ENCODE assay signal across 27 mouse cellular contexts in the genomic region with DNA sequence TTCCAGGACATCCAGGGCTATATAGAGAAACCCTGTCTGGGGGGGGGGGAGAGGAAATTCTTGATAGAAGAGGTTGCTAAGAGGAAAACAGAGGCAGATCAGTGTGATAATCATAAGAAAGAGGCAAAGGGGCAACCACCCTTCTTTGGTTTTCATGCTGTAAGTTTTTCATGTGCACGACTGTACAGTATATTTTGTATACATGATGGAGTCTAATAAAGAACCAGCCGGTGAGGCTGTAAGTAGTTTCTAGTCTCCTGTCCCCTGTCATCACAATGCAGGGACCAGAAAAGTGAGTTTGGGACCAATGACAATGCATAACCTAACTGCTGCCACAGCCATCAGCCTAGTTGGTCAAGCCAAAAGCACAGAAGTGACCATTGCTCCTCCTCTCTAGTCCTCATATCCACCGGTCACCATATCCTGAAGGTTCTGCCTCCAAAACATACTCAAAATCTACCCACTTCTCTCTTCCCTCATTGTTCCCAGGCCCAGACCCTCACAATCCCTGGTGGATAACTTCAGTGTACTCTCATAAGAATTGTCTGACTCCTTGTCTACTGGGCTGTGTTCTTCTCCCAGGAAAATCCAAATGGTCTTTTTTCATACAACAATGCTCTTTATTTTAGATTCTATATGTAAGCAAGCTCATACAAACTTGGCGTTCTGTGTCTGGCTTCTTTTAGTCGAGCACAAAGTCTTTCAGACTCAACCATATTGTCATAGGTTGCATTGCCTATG.
"Had no signal": no experiment of that assay in that cellular context is flagged by ENCODE, and none has a peak within 500 bp of the region (broad histone marks: within the 10 kb centered on the region; RNA-seq: fewer than 3 reads in every experiment).

No protein-coding gene starts in this region.

- H3K27me3 ChIP-seq: embryonic facial prominence, embryonic 12.5 days; embryonic facial prominence, embryonic 13.5 days; embryonic facial prominence, embryonic 15.5 days; forebrain, embryonic 13.5 days; forebrain, embryonic 15.5 days had no signal

- DNase-seq: cerebellum, adult 8-10 months; cerebellum, adult 9-10 months; cerebellum, adult 9-11 months; cerebellum, postnatal 10 days; cerebellum, postnatal 14 days; cerebellum, postnatal 25 days; cerebellum, postnatal 36 days; embryo, embryonic 11 days; forebrain, postnatal 0 days; gastrocnemius, adult 2 months; gastrocnemius, postnatal 10 days; gastrocnemius, postnatal 14 days; gastrocnemius, postnatal 25 days; gastrocnemius, postnatal 36 days; heart, adult 18-20 months; heart, adult 2 months had no signal

- H3K4me1 ChIP-seq: embryonic facial prominence, embryonic 12.5 days; embryonic facial prominence, embryonic 13.5 days; embryonic facial prominence, embryonic 15.5 days; forebrain, embryonic 10.5 days; forebrain, embryonic 12.5 days; forebrain, embryonic 13.5 days; forebrain, embryonic 15.5 days had no signal

- H3K36me3 ChIP-seq: embryonic facial prominence, embryonic 10.5 days; embryonic facial prominence, embryonic 12.5 days; embryonic facial prominence, embryonic 13.5 days; embryonic facial prominence, embryonic 15.5 days; forebrain, embryonic 10.5 days; forebrain, embryonic 12.5 days; forebrain, embryonic 15.5 days had no signal

- ATAC-seq: forebrain, embryonic 13.5 days; forebrain, embryonic 14.5 days; forebrain, embryonic 15.5 days; forebrain, embryonic 16.5 days; forebrain, postnatal 0 days had no signal

- H3K4me3 ChIP-seq: embryonic facial prominence, embryonic 10.5 days; embryonic facial prominence, embryonic 12.5 days; embryonic facial prominence, embryonic 13.5 days; embryonic facial prominence, embryonic 15.5 days; erythroblast, embryonic 14.5 days; forebrain, embryonic 10.5 days; forebrain, embryonic 12.5 days; forebrain, embryonic 13.5 days; forebrain, embryonic 15.5 days; gastrocnemius, adult 2 months; heart, adult 2 months had no signal

- H3K9me3 ChIP-seq: embryonic facial prominence, embryonic 10.5 days; embryonic facial prominence, embryonic 12.5 days; embryonic facial prominence, embryonic 13.5 days; embryonic facial prominence, embryonic 15.5 days; forebrain, embryonic 10.5 days; forebrain, embryonic 12.5 days; forebrain, embryonic 13.5 days; forebrain, embryonic 15.5 days had no signal

- H3K9ac ChIP-seq: embryonic facial prominence, embryonic 12.5 days; embryonic facial prominence, embryonic 13.5 days; embryonic facial prominence, embryonic 15.5 days; forebrain, embryonic 12.5 days; forebrain, embryonic 13.5 days; forebrain, embryonic 15.5 days; forebrain, postnatal 0 days had no signal

- H3K27ac ChIP-seq: embryonic facial prominence, embryonic 10.5 days; embryonic facial prominence, embryonic 12.5 days; embryonic facial prominence, embryonic 13.5 days; embryonic facial prominence, embryonic 15.5 days; forebrain, embryonic 10.5 days; forebrain, embryonic 12.5 days; forebrain, embryonic 13.5 days; forebrain, embryonic 15.5 days; gastrocnemius, adult 2 months; heart, adult 2 months had no signal

- H3K4me2 ChIP-seq: embryonic facial prominence, embryonic 12.5 days; embryonic facial prominence, embryonic 13.5 days; embryonic facial prominence, embryonic 15.5 days; forebrain, embryonic 12.5 days; forebrain, embryonic 13.5 days; forebrain, embryonic 15.5 days had no signal
